Mouse (Mus musculus): ENCODE results near the gene Mgrn1.

DNA sequence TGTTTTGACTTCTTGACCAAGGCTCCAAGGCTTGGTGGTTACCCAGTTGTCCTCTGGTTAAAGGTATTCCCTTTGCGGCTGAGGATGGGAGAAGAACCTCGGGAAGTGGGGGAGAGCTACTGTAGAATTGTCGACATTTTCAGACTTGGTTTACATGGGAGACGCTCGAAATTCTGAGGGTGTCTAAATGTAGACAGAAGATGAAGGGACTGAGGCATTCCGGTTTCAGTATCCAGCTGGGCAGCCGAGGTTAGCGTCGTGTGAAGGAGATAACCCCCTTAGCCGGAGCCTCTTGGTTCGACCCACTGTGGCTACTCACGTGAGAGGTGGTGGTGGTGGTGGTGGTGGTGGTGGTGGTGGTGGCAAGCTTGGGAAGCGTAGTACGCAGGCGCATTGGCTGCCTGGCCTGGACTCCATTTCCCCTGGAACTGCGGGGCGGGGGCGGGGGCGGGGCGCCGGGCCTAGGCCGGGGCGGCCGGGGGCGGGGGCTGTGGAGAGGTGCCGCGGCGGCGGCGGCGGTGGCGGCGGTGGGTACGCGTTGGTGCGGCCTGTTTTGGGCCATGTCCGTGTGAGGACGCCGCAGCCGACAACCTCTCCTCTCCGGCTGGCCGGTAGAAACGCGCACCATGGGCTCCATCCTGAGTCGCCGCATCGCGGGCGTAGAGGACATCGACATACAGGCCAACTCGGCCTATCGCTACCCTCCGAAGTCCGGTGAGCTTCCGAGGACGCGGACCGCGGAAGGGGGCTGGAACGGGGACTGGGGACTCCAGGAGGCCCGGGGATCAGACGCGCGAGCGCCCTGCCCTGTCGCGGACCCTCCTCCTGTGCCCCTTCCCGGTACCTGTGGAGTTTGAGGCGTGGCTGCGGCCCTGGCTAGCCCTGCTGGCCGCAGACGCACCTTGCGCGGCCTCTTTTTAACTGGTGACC, at the start of gene Mgrn1:
- TF ChIP-seq GATA1 (IDR thresholded peaks at IDR 0.05; ENCODE audit: borderline replicate concordance, low read length) (no peak), FLI1 (IDR thresholded peaks at IDR 0.05; ENCODE audit: low read length) (no peak)
